Mouse (Mus musculus) adrenal gland, postnatal 10 days (tissue): ENCODE results near the gene Map4k2. TPM values are rescaled to one million over a fixed set of nuclear protein-coding genes. Genes with fewer than 3 reads are reported as not detected.

Experiments used
- DNase-seq: peaks from one replicate; pipeline ENCODE4 v3.0.0; 2021; ENCODE audit warnings: mixed read lengths
- total RNA-seq, 2 experiments: library from RNA; stranded (reverse); gene quantifications; 2 replicates each; pipeline ENCODE4 v1.2.3; 2021

Map4k2 gene
- total RNA-seq, 2 experiments from 2014 or later: 35.9 to 54.6 TPM

- DNase-seq: no peak
Measured at GRCm38 (mm10) chr19:6315573-6315972, 25.4 kb upstream of the Map4k2 start.

- DNase-seq: no peak
Measured at GRCm38 (mm10) chr19:6318145-6318544, 22.8 kb upstream of the Map4k2 start.

GRCm38 (mm10) chr19:6321358-6321757 lies 19.6 kb upstream of the Map4k2 start:
- no peak for DNase-seq

- DNase-seq: no peak
Measured at GRCm38 (mm10) chr19:6321786-6322621, 18.9 kb upstream of the Map4k2 start.

GRCm38 (mm10) chr19:6324751-6325150 lies 16.2 kb upstream of the Map4k2 start:
- DNase-seq: peak; percentile 52

- no peak for DNase-seq
Measured at GRCm38 (mm10) chr19:6331178-6331577, 9.8 kb upstream of the Map4k2 start.

GRCm38 (mm10) chr19:6331719-6332516 lies 9.0 kb upstream of the Map4k2 start:
- DNase-seq: peak; percentile 76

- DNase-seq: no peak
Measured at GRCm38 (mm10) chr19:6333761-6334595, 7.0 kb upstream of the Map4k2 start.

- peak; percentile 92 for DNase-seq
Measured at GRCm38 (mm10) chr19:6334673-6335457, 6.1 kb upstream of the Map4k2 start, which contains the start of gene Men1. Gene Men1, plus strand, starts transcription at chr19:6334979.

- DNase-seq: peak; percentile 46
Measured at GRCm38 (mm10) chr19:6335458-6335827, 5.5 kb upstream of the Map4k2 start.

GRCm38 (mm10) chr19:6336920-6337319 lies 4.0 kb upstream of the Map4k2 start:
- DNase-seq: no peak

GRCm38 (mm10) chr19:6338171-6338570 lies 2.8 kb upstream of the Map4k2 start:
- no peak for DNase-seq

GRCm38 (mm10) chr19:6338716-6339115 lies 2.2 kb upstream of the Map4k2 start:
- no peak for DNase-seq

- no peak for DNase-seq
Measured at GRCm38 (mm10) chr19:6339191-6339590, 1.7 kb upstream of the Map4k2 start.

- DNase-seq: peak; percentile 48
Measured at GRCm38 (mm10) chr19:6339890-6340504, 938 bp upstream of the Map4k2 start.

- no peak for DNase-seq
Measured at GRCm38 (mm10) chr19:6341453-6342077, 630 bp downstream of the Map4k2 start.

- no peak for DNase-seq
Measured at GRCm38 (mm10) chr19:6342276-6342933, 1.5 kb downstream of the Map4k2 start.

- DNase-seq: no peak
Measured at GRCm38 (mm10) chr19:6343066-6343925, 2.4 kb downstream of the Map4k2 start.

GRCm38 (mm10) chr19:6343996-6344395 lies 3.1 kb downstream of the Map4k2 start:
- no peak for DNase-seq
